Mouse (Mus musculus): Measurements from ENCODE around the gene Ccl12. TPM values are rescaled to one million over a fixed set of nuclear protein-coding genes. Genes with fewer than 3 reads are reported as not detected.

Gene Ccl12
- polyA plus RNA-seq, 1 experiment from 2014 or later, result 1.7 TPM

GRCm38 (mm10) chr11:82114885-82115284 is 13.2 kb downstream of the Ccl12 start, which contains the start of gene Ccl8:
Ccl8 (plus strand) TSS chr11:82115185.
- no peak for ATAC-seq
- no peaks in the 10 kb centered on the region for H3K27me3 ChIP-seq (replicated peaks; ENCODE audit: control insufficient read depth, insufficient read depth, low read length)
- no peak within 1 kb of the TSS for H3K9ac ChIP-seq (ENCODE audit: low read depth, low read length)
- H3K4me1 ChIP-seq (ENCODE audit: control insufficient read depth, insufficient read depth, low read depth, low read length), result no peaks in the 10 kb centered on the region
- 85% methylated on average over 3 of the region's 3 CpGs for WGBS
- H3K36me3 ChIP-seq (ENCODE audit: control insufficient read depth, insufficient read depth, low read length), result no peaks in the 10 kb centered on the region
- no peak within 1 kb of the TSS for H3K27ac ChIP-seq (ENCODE audit: low read depth, low read length)
- no peak within 1 kb of the TSS for H3K4me2 ChIP-seq (ENCODE audit: low read length)
- H3K4me3 ChIP-seq (ENCODE audit: low read length), result no peak within 1 kb of the TSS
- H3K9me3 ChIP-seq (ENCODE audit: control insufficient read depth, low read length), result no peaks in the 10 kb centered on the region

DNA sequence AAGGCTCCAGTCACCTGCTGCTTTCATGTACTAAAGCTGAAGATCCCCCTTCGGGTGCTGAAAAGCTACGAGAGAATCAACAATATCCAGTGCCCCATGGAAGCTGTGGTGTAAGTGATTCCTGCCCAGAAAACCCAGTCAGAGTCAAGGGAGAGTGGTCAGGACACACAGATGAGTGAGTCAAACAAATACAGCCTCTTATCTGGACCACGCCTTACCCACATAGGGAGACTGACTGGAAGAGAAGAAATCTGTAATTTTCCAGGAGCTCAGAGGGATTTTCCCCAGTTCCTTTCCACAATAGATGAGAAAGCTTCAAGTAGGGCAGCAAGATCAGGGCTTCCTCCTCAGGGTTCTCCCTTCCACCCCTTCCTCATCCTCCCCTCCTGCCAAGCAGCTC is 14.4 kb downstream of the Ccl12 start:
- H3K27me3 ChIP-seq (replicated peaks; ENCODE audit: control insufficient read depth, insufficient read depth, low read length), result no peaks in the 10 kb centered on the region
- H3K9ac ChIP-seq (ENCODE audit: low read depth, low read length), result no peak overlapping the region
- no peaks in the 10 kb centered on the region for H3K9me3 ChIP-seq (ENCODE audit: control insufficient read depth, low read length)
- no peak overlapping the region for H3K4me3 ChIP-seq (ENCODE audit: low read length)
- no peak overlapping the region for H3K4me2 ChIP-seq (ENCODE audit: low read length)
- H3K27ac ChIP-seq (ENCODE audit: low read depth, low read length), result no peak overlapping the region
- H3K4me1 ChIP-seq (ENCODE audit: control insufficient read depth, insufficient read depth, low read depth, low read length), result no peaks in the 10 kb centered on the region
- no peak for ATAC-seq
- WGBS, result 92% methylated on average over 3 of the region's 3 CpGs
- no peaks in the 10 kb centered on the region for H3K36me3 ChIP-seq (ENCODE audit: control insufficient read depth, insufficient read depth, low read length)

DNA sequence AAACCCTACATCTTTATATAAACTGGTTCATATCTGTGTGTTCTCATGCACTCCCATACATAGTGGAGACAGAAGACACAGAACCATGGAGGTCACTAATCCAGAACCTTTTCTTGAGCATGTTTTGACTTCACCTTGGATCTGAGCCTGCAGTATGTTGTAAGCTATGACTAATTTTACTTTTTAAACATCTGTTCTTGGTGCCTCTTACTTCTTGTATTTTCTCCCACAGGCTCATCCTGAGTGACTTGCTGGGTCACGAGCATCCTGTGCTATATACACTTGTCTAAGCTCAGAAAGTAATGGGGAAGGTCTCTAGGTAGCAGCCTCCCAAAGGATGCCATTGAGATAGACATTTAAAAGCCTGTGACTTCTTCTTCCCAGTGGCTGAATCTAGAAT is 31.3 kb downstream of the Ccl12 start:
- Histone ChIP-seq H3K27ac (ENCODE audit: low read depth, low read length) (no peak overlapping the region), H3K36me3 (ENCODE audit: control insufficient read depth, insufficient read depth, low read length) (no peaks in the 10 kb centered on the region), H3K9me3 (ENCODE audit: control insufficient read depth, low read length) (peaks cover 3% of the 10 kb centered on the region; the same call in 1 of the 2 replicates), H3K4me2 (ENCODE audit: low read length) (no peak overlapping the region), H3K27me3 (replicated peaks; ENCODE audit: control insufficient read depth, insufficient read depth, low read length) (no peaks in the 10 kb centered on the region), H3K9ac (ENCODE audit: low read depth, low read length) (no peak overlapping the region), H3K4me1 (ENCODE audit: control insufficient read depth, insufficient read depth, low read depth, low read length) (no peaks in the 10 kb centered on the region), H3K4me3 (ENCODE audit: low read length) (no peak overlapping the region)
- ATAC-seq, result no peak
- WGBS, result 77% methylated on average over 1 of the region's 1 CpGs

DNA sequence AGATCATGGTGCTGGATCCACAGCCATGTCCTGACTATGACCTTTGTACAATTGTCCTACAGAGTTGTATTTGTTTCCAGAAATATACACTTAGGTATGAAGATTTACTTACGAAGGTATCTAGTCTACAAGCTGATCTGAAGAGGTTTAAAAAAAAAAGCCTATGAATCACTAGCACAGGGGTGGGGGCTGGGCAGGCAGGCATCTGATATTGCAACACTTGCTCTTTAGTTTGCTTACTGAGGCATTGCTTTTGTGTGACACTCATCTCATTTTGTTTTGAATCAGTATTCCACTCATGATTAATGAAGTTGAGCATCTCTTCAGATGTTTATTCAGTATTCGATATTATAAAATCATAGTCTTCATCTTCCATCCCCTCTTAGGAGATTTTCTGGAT is 34.6 kb downstream of the Ccl12 start:
- WGBS, result 91% methylated on average over 2 of the region's 2 CpGs
- no peak overlapping the region for H3K9ac ChIP-seq (ENCODE audit: low read depth, low read length)
- H3K27ac ChIP-seq (ENCODE audit: low read depth, low read length), result no peak overlapping the region

DNA sequence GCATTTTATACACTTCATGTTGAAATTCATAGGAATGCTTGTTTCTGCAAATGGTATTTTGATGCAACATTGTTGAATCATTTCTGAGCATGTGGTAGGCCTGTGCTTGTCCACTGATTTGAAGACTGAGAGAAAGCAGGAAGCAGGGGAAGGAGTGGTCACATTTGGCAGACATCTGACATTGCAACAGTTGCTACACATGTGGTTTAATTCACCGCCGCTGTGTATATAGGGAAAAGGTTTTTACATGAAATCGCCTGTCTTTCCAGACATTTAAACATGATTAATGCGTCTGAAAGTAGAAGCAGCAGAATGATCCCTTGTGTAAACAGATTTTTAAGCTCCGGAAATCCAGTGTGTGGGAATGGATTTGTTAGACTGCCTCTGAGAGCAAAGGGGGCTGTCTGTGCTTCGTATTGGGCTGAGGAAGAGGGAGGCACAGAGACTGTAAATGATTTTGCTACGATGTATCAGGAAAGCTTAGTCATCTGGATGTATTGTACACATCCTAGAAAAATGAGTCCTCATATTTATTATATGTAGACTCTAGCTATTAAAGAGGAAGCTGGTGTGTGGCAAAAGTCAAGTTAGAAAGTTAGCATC is 37.9 kb downstream of the Ccl12 start:
- Histone ChIP-seq H3K4me3 (ENCODE audit: low read length) (no peak overlapping the region), H3K27me3 (replicated peaks; ENCODE audit: control insufficient read depth, insufficient read depth, low read length) (no peaks in the 10 kb centered on the region), H3K4me2 (ENCODE audit: low read length) (no peak overlapping the region), H3K36me3 (ENCODE audit: control insufficient read depth, insufficient read depth, low read length) (no peaks in the 10 kb centered on the region), H3K27ac (ENCODE audit: low read depth, low read length) (no peak overlapping the region), H3K9me3 (ENCODE audit: control insufficient read depth, low read length) (no peaks in the 10 kb centered on the region), H3K4me1 (ENCODE audit: control insufficient read depth, insufficient read depth, low read depth, low read length) (no peaks in the 10 kb centered on the region), H3K9ac (ENCODE audit: low read depth, low read length) (no peak overlapping the region)
- no peak for ATAC-seq
- 64% methylated on average over 7 of the region's 7 CpGs for WGBS

More for the DNA sequence above, 34.6 kb downstream of the Ccl12 start:
- H3K9me3 ChIP-seq (ENCODE audit: control insufficient read depth, low read length), result peaks cover 3% of the 10 kb centered on the region; the same call in 1 of the 2 replicates
- H3K4me3 ChIP-seq (ENCODE audit: low read length), result no peak overlapping the region
- no peaks in the 10 kb centered on the region for H3K4me1 ChIP-seq (ENCODE audit: control insufficient read depth, insufficient read depth, low read depth, low read length)
- no peak for ATAC-seq
- no peaks in the 10 kb centered on the region for H3K27me3 ChIP-seq (replicated peaks; ENCODE audit: control insufficient read depth, insufficient read depth, low read length)
- no peaks in the 10 kb centered on the region for H3K36me3 ChIP-seq (ENCODE audit: control insufficient read depth, insufficient read depth, low read length)
- H3K4me2 ChIP-seq (ENCODE audit: low read length), result no peak overlapping the region

Other genes with a start within 250 kb of the Ccl12 start
- gene 5530401A14Rik, start 241.2 kb upstream of the Ccl12 start, polyA plus RNA-seq (2015; fragmentation: Nextera tagmentation; extraction: Ambion mirVana), result 0.79 and 1.1 TPM in 2 replicates
- gene Asic2, start 133.4 kb upstream of the Ccl12 start, polyA plus RNA-seq (2015; fragmentation: Nextera tagmentation; extraction: Ambion mirVana), result 17.6 and 17.8 TPM in 2 replicates
- gene Ccl2, start 66.3 kb upstream of the Ccl12 start, polyA plus RNA-seq (2015; fragmentation: Nextera tagmentation; extraction: Ambion mirVana), result 0.37 and 0.45 TPM in 2 replicates
- not detected in 2 replicates for gene Gm17268, start 63.3 kb upstream of the Ccl12 start, polyA plus RNA-seq (2015; fragmentation: Nextera tagmentation; extraction: Ambion mirVana)
- gene Ccl7, start 56.1 kb upstream of the Ccl12 start, polyA plus RNA-seq (2015; fragmentation: Nextera tagmentation; extraction: Ambion mirVana), result 0.79 and 0.89 TPM in 2 replicates
- 0.24 and 0.38 TPM in 2 replicates for gene Ccl11, start 44.0 kb upstream of the Ccl12 start, polyA plus RNA-seq (2015; fragmentation: Nextera tagmentation; extraction: Ambion mirVana)
- gene Ccl8, start 13.3 kb downstream of the Ccl12 start, polyA plus RNA-seq (2015; fragmentation: Nextera tagmentation; extraction: Ambion mirVana), result not detected in 2 replicates
- gene Ccl1, start 203.8 kb downstream of the Ccl12 start, polyA plus RNA-seq (2015; fragmentation: Nextera tagmentation; extraction: Ambion mirVana), result 0.46 TPM in 1 of 2 replicates, not detected in the other